9 mouse cellular contexts compared by ENCODE assay signal in genomic region chr4:80517476-80518285, GRCm38 (mm10).
DNase-seq lines count a peak whose midpoint lies in the region; ATAC-seq lines count a peak whose summit lies in the region.
"Had no signal": no experiment of that assay in that cellular context is flagged by ENCODE, and none has a peak within 500 bp of the region (broad histone marks: within the 10 kb centered on the region; RNA-seq: fewer than 3 reads in every experiment).

No protein-coding gene starts in this region.

- intact Hi-C loops in left cerebral cortex, postnatal 25 days (cut with DNase I): loop anchor here (2.0 to 10.0 kb wide), 5 partner anchors 121 to 1463 kb away; no protein-coding TSS in a partner anchor

- H3K4me1 ChIP-seq in heart, embryonic 10.5 days: no peaks in the 10 kb centered on the region
- H3K4me1 ChIP-seq in neural tube, embryonic 12.5 days: no peaks in the 10 kb centered on the region

- H3K27ac ChIP-seq in heart, embryonic 10.5 days: no peak overlapping the region
- H3K27ac ChIP-seq in neural tube, embryonic 12.5 days: no peak overlapping the region

- no peaks in the 10 kb centered on the region for H3K9me3 ChIP-seq in heart, embryonic 10.5 days
- no peaks in the 10 kb centered on the region for H3K9me3 ChIP-seq in neural tube, embryonic 12.5 days
- H3K9me3 ChIP-seq: G1E had no signal

- H3K4me3 ChIP-seq in heart, embryonic 10.5 days: peak overlapping the region; percentile 27; the same call in 1 of the 2 replicates
- no peak overlapping the region for H3K4me3 ChIP-seq in neural tube, embryonic 12.5 days

- no peak for DNase-seq in heart, embryonic 10.5 days (ENCODE audit: low spot score)
- no peak for DNase-seq in heart, adult 9 months (ENCODE audit: low spot score in 2 of 2)
- peak; percentile 3 for DNase-seq in cerebellum, adult 9-11 months
- DNase-seq in frontal cortex, postnatal 10 days (ENCODE audit: low spot score in 2 of 2): peak; percentile 54 to 69
- DNase-seq in kidney, adult 11 months: peak; percentile 2
- peak; percentile 77 to 93 for DNase-seq in left cerebral cortex, postnatal 25 days (ENCODE audit: low spot score in 2 of 2)
- DNase-seq in spleen, postnatal 14 days (ENCODE audit: low spot score in 2 of 2): no peak

- H3K4me2 ChIP-seq in neural tube, embryonic 12.5 days (replicated peaks): peak overlapping the region; percentile 43

- no peaks in the 10 kb centered on the region for H3K36me3 ChIP-seq in heart, embryonic 10.5 days
- no peaks in the 10 kb centered on the region for H3K36me3 ChIP-seq in neural tube, embryonic 12.5 days
- H3K36me3 ChIP-seq: G1E had no signal

- no peak overlapping the region for H3K9ac ChIP-seq in neural tube, embryonic 12.5 days

- no peaks in the 10 kb centered on the region for H3K27me3 ChIP-seq in heart, embryonic 10.5 days (ENCODE audit: insufficient read depth, poor library complexity, severe bottlenecking)
- H3K27me3 ChIP-seq in neural tube, embryonic 12.5 days (replicated peaks): no peaks in the 10 kb centered on the region

- peak; percentile 63; the same call in 1 of the 2 replicates for ATAC-seq in neural tube, embryonic 12.5 days (ENCODE audit: low FRiP score, low read depth)

- WGBS in heart, embryonic 10.5 days: 29% methylated on average over 12 of the region's 12 CpGs
- 30% methylated on average over 12 of the region's 12 CpGs for WGBS in neural tube, embryonic 12.5 days

Comparison
In these comparisons a context has a peak if more than half of its experiments do, and no peak if none do; other contexts are left out.
1. DNase-seq: peak in cerebellum, adult 9-11 months (single experiment), frontal cortex, postnatal 10 days (2 of 2), kidney, adult 11 months (single experiment) and left cerebral cortex, postnatal 25 days (2 of 2); none in heart, embryonic 10.5 days (single experiment), heart, adult 9 months (0 of 2) and spleen, postnatal 14 days (0 of 2).